Mouse (Mus musculus) embryonic facial prominence, embryonic 14.5 days (tissue): Measurements from ENCODE around the gene Agtr1a. TPM values are rescaled to one million over a fixed set of nuclear protein-coding genes. Genes with fewer than 3 reads are reported as not detected.

Source experiments
- ATAC-seq: fragments of 200-750 bp; cut with Nextera tagmentation; 2 replicates; pipeline ENCODE4 v1.8.0; 2017; ENCODE audit warnings: low read depth, moderate number of reproducible peaks, moderate TSS enrichment
- DNase-seq: peaks from one replicate; pipeline ENCODE4 v3.0.0-alpha.2; 2015; ENCODE audit warnings: low spot score
- H3K27ac ChIP-seq: fragments of 300-500 bp; sonication (generic); replicated peaks from 2 replicates; pipeline ENCODE4 v1.5.1; 2014; ENCODE audit warnings: low read depth, mild to moderate bottlenecking, low read length, moderate library complexity
- H3K27me3 ChIP-seq: fragments of 300-500 bp; sonication (generic); replicated peaks from 2 replicates; pipeline ENCODE4 v1.6.1; 2014; ENCODE audit warnings: low read length; ENCODE audit not compliant: control insufficient read depth, insufficient read depth
- H3K36me3 ChIP-seq: fragments of 300-500 bp; sonication (generic); 2 replicates; pipeline ENCODE4 v1.6.1; 2014; ENCODE audit warnings: low read length, mixed read lengths; ENCODE audit not compliant: control insufficient read depth, insufficient read depth
- H3K4me1 ChIP-seq: fragments of 300-500 bp; sonication (generic); 2 replicates; pipeline ENCODE4 v1.6.1; 2014; ENCODE audit warnings: antibody characterized with exemption, low read length; ENCODE audit not compliant: control insufficient read depth, insufficient read depth
- H3K4me2 ChIP-seq: fragments of 300-500 bp; sonication (generic); 2 replicates; pipeline ENCODE4 v1.6.1; 2014; ENCODE audit warnings: low read depth, mild to moderate bottlenecking, low read length, moderate library complexity, mixed read lengths
- H3K4me3 ChIP-seq: fragments of 300-500 bp; sonication (generic); 2 replicates; pipeline ENCODE4 v1.5.1; 2014; ENCODE audit warnings: low read depth, mild to moderate bottlenecking, low read length
- H3K9ac ChIP-seq: fragments of 300-500 bp; sonication (generic); 2 replicates; pipeline ENCODE4 v1.6.1; 2014; ENCODE audit warnings: low read depth, mild to moderate bottlenecking, low read length, moderate library complexity, mixed read lengths
- H3K9me3 ChIP-seq: fragments of 300-500 bp; sonication (generic); 2 replicates; pipeline ENCODE4 v1.6.1; 2016; ENCODE audit warnings: low read length; ENCODE audit not compliant: control insufficient read depth
- WGBS: fragments of 180-500 bp; shearing (Covaris S2); extraction: QIAGEN DNeasy Blood & Tissue Kit; methylation state at CpG from one replicate; pipeline ENCODE4 v1.1.7; 2014; 5-methylcytosine and 5-hydroxymethylcytosine counted together
- polyA plus RNA-seq: library from polyadenylated mRNA; unstranded; fragments of >200 nt; fragmentation: Nextera tagmentation; extraction: Ambion mirVana; gene quantifications from 2 replicates; pipeline ENCODE4 v1.2.1, GENCODE M21; 2014

Agtr1a gene
- polyA plus RNA-seq, 1 experiment from 2014 or later = 9.9 TPM

GRCm38 (mm10) chr13:30337646-30338045, 1.4 kb downstream of the Agtr1a start:
- peaks cover 15% of the 10 kb centered on the region for H3K27me3 ChIP-seq
- peaks cover 9% of the 10 kb centered on the region; the same call in 1 of the 2 replicates for H3K4me1 ChIP-seq
- peak overlapping the region; percentile 95; the same call in 1 of the 2 replicates for H3K4me2 ChIP-seq
- no peak overlapping the region for H3K27ac ChIP-seq
- H3K4me3 ChIP-seq = no peak overlapping the region
- DNase-seq = no peak
- no peaks in the 10 kb centered on the region for H3K36me3 ChIP-seq
- no peak for ATAC-seq
- H3K9me3 ChIP-seq = no peaks in the 10 kb centered on the region
- 71% methylated on average over 7 of the region's 7 CpGs for WGBS
- H3K9ac ChIP-seq = no peak overlapping the region

DNA sequence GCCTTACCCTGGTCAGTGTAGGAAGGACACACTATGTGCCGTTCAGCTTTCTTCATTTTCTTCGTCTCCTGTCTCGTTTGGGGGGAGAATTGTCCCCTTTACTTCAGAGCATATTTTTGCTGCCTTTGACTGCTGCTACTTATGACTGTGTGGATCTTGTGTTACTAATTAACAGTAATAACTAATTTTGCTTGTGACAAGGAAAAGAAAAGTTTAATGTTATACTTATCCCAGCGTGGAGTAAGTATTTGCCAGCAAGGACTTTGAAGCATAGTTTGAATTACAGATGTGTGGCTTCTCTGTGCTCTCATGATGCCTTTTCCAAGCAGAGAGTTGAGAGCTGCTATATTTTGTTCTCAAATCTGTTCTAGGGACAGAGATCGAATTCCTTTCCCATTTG, 2.3 kb downstream of the Agtr1a start:
- Histone ChIP-seq H3K4me2 (no peak overlapping the region), H3K27me3 (peaks cover 15% of the 10 kb centered on the region), H3K27ac (no peak overlapping the region), H3K9ac (no peak overlapping the region), H3K4me3 (no peak overlapping the region), H3K4me1 (peaks cover 9% of the 10 kb centered on the region; the same call in 1 of the 2 replicates), H3K9me3 (no peaks in the 10 kb centered on the region), H3K36me3 (no peaks in the 10 kb centered on the region)
- ATAC-seq (no peak), DNase-seq (no peak)
- WGBS = 73% methylated on average over 5 of the region's 5 CpGs

GRCm38 (mm10) chr13:30339927-30340326, 3.7 kb downstream of the Agtr1a start:
- Histone ChIP-seq H3K27me3 (peaks cover 15% of the 10 kb centered on the region), H3K36me3 (no peaks in the 10 kb centered on the region), H3K9me3 (no peaks in the 10 kb centered on the region), H3K4me1 (peaks cover 9% of the 10 kb centered on the region; the same call in 1 of the 2 replicates), H3K9ac (no peak overlapping the region), H3K27ac (no peak overlapping the region), H3K4me3 (no peak overlapping the region), H3K4me2 (no peak overlapping the region)
- no peak for DNase-seq
- no peak for ATAC-seq
- WGBS = 61% methylated on average over 8 of the region's 8 CpGs

GRCm38 (mm10) chr13:30341987-30342898, 6.0 kb downstream of the Agtr1a start:
- Histone ChIP-seq H3K4me2 (peak overlapping the region; percentile 35), H3K4me1 (0 out of 2 replicates have a peak, but pooled peaks cover 3% of the 10 kb centered on the region), H3K9me3 (no peaks in the 10 kb centered on the region), H3K27ac (peak overlapping the region; percentile 70), H3K4me3 (no peak overlapping the region), H3K9ac (0 out of 2 replicates have a peak overlapping the region, but pooled peaks have one; percentile 2), H3K36me3 (no peaks in the 10 kb centered on the region), H3K27me3 (peaks cover 9% of the 10 kb centered on the region)
- ATAC-seq (peak; percentile 82), DNase-seq (peak; percentile 85)
- 45% methylated on average over 19 of the region's 19 CpGs for WGBS

DNA sequence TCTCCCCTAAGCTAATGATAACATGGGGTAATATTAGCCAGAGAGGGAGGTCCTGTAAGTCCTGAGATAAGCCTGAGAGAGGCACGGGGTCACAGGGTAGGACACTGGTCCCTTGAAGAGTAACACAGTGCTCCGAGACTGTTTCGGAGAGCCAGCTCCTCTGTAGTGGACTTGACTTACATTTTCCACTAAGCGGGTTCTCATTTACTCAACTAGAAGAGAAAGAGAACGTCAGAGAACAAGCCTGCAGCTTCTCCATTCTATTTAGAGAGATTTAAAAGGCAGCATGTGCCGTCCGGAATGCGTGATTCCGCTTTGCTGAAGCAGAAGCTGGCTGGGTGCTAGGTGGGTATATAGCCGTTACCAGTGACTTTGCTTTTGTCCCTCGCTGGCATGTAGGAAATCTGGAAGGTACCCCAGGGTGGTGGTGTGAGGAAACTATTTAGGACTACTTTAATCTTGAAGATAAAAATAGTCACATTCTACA, 9.2 kb downstream of the Agtr1a start:
- Histone ChIP-seq H3K4me3 (no peak overlapping the region), H3K9ac (no peak overlapping the region), H3K27me3 (peaks cover 3% of the 10 kb centered on the region; the same call in 1 of the 2 replicates), H3K27ac (no peak overlapping the region), H3K9me3 (no peaks in the 10 kb centered on the region), H3K36me3 (no peaks in the 10 kb centered on the region), H3K4me1 (0 out of 2 replicates have a peak, but pooled peaks cover 3% of the 10 kb centered on the region), H3K4me2 (no peak overlapping the region)
- DNase-seq (no peak), ATAC-seq (no peak)
- 82% methylated on average over 11 of the region's 11 CpGs for WGBS

- no peaks in the 10 kb centered on the region for H3K9me3 ChIP-seq
- no peak for ATAC-seq
- H3K9ac ChIP-seq = no peak overlapping the region
- H3K27ac ChIP-seq = no peak overlapping the region
- H3K4me1 ChIP-seq = 0 out of 2 replicates have a peak, but pooled peaks cover 3% of the 10 kb centered on the region
- 85% methylated on average over 4 of the region's 4 CpGs for WGBS
- no peak overlapping the region for H3K4me2 ChIP-seq
- H3K36me3 ChIP-seq = no peaks in the 10 kb centered on the region
- H3K27me3 ChIP-seq = no peaks in the 10 kb centered on the region; the same call in 1 of the 2 replicates
- DNase-seq = no peak
- H3K4me3 ChIP-seq = no peak overlapping the region
These were observed 10.6 kb downstream of the Agtr1a start for GRCm38 (mm10) chr13:30346881-30347280.

GRCm38 (mm10) chr13:30348306-30348705, 12.1 kb downstream of the Agtr1a start:
- Histone ChIP-seq H3K4me3 (no peak overlapping the region), H3K4me1 (no peaks in the 10 kb centered on the region), H3K27ac (no peak overlapping the region), H3K4me2 (no peak overlapping the region), H3K9ac (no peak overlapping the region), H3K9me3 (no peaks in the 10 kb centered on the region), H3K36me3 (no peaks in the 10 kb centered on the region), H3K27me3 (no peaks in the 10 kb centered on the region; the same call in 1 of the 2 replicates)
- no peak for ATAC-seq
- DNase-seq = no peak

- no peak overlapping the region for H3K4me3 ChIP-seq
- no peak overlapping the region for H3K4me2 ChIP-seq
- H3K36me3 ChIP-seq = no peaks in the 10 kb centered on the region
- H3K9ac ChIP-seq = no peak overlapping the region
- no peak overlapping the region for H3K27ac ChIP-seq
- H3K4me1 ChIP-seq = no peaks in the 10 kb centered on the region
- H3K9me3 ChIP-seq = no peaks in the 10 kb centered on the region
- DNase-seq (no peak), ATAC-seq (no peak)
- WGBS = 60% methylated on average over 13 of the region's 13 CpGs
- H3K27me3 ChIP-seq = no peaks in the 10 kb centered on the region
These were observed 15.7 kb downstream of the Agtr1a start for GRCm38 (mm10) chr13:30351966-30352365.
